20 mouse cellular contexts compared by ENCODE assay signal in genomic region chr10:116853159-116853845, GRCm38 (mm10). TPM values are rescaled to one million over a fixed set of nuclear protein-coding genes. Genes with fewer than 3 reads are reported as not detected.
DNase-seq lines count a peak whose midpoint lies in the region; ATAC-seq and TF ChIP-seq lines count a peak whose summit lies in the region.
"Had no signal": no experiment of that assay in that cellular context is flagged by ENCODE, and none has a peak within 500 bp of the region (broad histone marks: within the 10 kb centered on the region; RNA-seq: fewer than 3 reads in every experiment).

No protein-coding gene starts in this region.

- no peak overlapping the region for H3K27ac ChIP-seq in forebrain, postnatal 0 days (ENCODE audit: low read depth, low read length)
- H3K27ac ChIP-seq in forebrain, embryonic 14.5 days (ENCODE audit: low read depth, low read length), result no peak overlapping the region
- H3K27ac ChIP-seq in hindbrain, postnatal 0 days, result 0 out of 2 replicates have a peak overlapping the region, but pooled peaks have one; percentile 32
- no peak overlapping the region for H3K27ac ChIP-seq in hindbrain, embryonic 10.5 days
- no peak overlapping the region for H3K27ac ChIP-seq in neural tube, embryonic 14.5 days (ENCODE audit: low read depth, low read length)
- H3K27ac ChIP-seq: embryonic facial prominence, embryonic 12.5 days; forebrain, embryonic 13.5 days; heart, adult 2 months; heart, embryonic 15.5 days; hindbrain, embryonic 14.5 days had no signal

- no peaks in the 10 kb centered on the region for H3K9me3 ChIP-seq in forebrain, postnatal 0 days (ENCODE audit: low read length)
- no peaks in the 10 kb centered on the region for H3K9me3 ChIP-seq in forebrain, embryonic 14.5 days (replicated peaks; ENCODE audit: control insufficient read depth, low read length)
- H3K9me3 ChIP-seq in hindbrain, postnatal 0 days (ENCODE audit: low read length), result no peaks in the 10 kb centered on the region
- no peaks in the 10 kb centered on the region for H3K9me3 ChIP-seq in hindbrain, embryonic 10.5 days
- H3K9me3 ChIP-seq in neural tube, embryonic 14.5 days (ENCODE audit: control insufficient read depth, low read length), result no peaks in the 10 kb centered on the region
- H3K9me3 ChIP-seq: embryonic facial prominence, embryonic 12.5 days; forebrain, embryonic 13.5 days; G1E; heart, embryonic 15.5 days had no signal

- H3K4me3 ChIP-seq in forebrain, postnatal 0 days (ENCODE audit: low read depth, low read length), result no peak overlapping the region
- H3K4me3 ChIP-seq in forebrain, embryonic 14.5 days (ENCODE audit: low read depth, low read length), result no peak overlapping the region
- no peak overlapping the region for H3K4me3 ChIP-seq in hindbrain, postnatal 0 days (ENCODE audit: low read length)
- H3K4me3 ChIP-seq in hindbrain, embryonic 10.5 days, result no peak overlapping the region
- H3K4me3 ChIP-seq in neural tube, embryonic 14.5 days (ENCODE audit: low read depth, low read length), result no peak overlapping the region
- H3K4me3 ChIP-seq: embryonic facial prominence, embryonic 12.5 days; forebrain, embryonic 13.5 days; heart, adult 2 months; heart, embryonic 15.5 days had no signal

- no peak for DNase-seq in forebrain, postnatal 0 days
- DNase-seq in forebrain, embryonic 14.5 days (ENCODE audit: low spot score), result no peak
- DNase-seq in hindbrain, postnatal 0 days (ENCODE audit: low spot score), result peak; percentile 66
- no peak for DNase-seq in hindbrain, embryonic 10.5 days (ENCODE audit: low spot score)
- no peak for DNase-seq in neural tube, embryonic 10.5 days (ENCODE audit: extremely low spot score, low spot score)
- no peak for DNase-seq in kidney, postnatal 25 days
- DNase-seq: adrenal gland, postnatal 10 days; cerebellum, adult 11-12 months; cerebellum, adult 9-10 months; cerebellum, postnatal 25 days; heart, adult 2 months had no signal

- no peak for TF ChIP-seq CTCF in forebrain, postnatal 0 days (IDR thresholded peaks at IDR 0.05; ENCODE audit: low read depth)
- no peak for TF ChIP-seq CTCF in hindbrain, postnatal 0 days (IDR thresholded peaks at IDR 0.05; ENCODE audit: low read depth)

- H3K36me3 ChIP-seq in forebrain, postnatal 0 days (ENCODE audit: insufficient read depth), result no peaks in the 10 kb centered on the region
- no peaks in the 10 kb centered on the region for H3K36me3 ChIP-seq in forebrain, embryonic 14.5 days (ENCODE audit: control insufficient read depth, insufficient read depth, low read length)
- H3K36me3 ChIP-seq in hindbrain, postnatal 0 days (ENCODE audit: insufficient read depth, low read length), result no peaks in the 10 kb centered on the region
- no peaks in the 10 kb centered on the region for H3K36me3 ChIP-seq in hindbrain, embryonic 10.5 days
- H3K36me3 ChIP-seq in neural tube, embryonic 14.5 days (ENCODE audit: control insufficient read depth, insufficient read depth, low read length), result no peaks in the 10 kb centered on the region
- H3K36me3 ChIP-seq: embryonic facial prominence, embryonic 12.5 days; G1E; heart, embryonic 15.5 days had no signal

- no peaks in the 10 kb centered on the region for H3K27me3 ChIP-seq in forebrain, postnatal 0 days (ENCODE audit: insufficient read depth, low read length)
- no peaks in the 10 kb centered on the region for H3K27me3 ChIP-seq in forebrain, embryonic 14.5 days (replicated peaks; ENCODE audit: control insufficient read depth, insufficient read depth, low read length)
- H3K27me3 ChIP-seq in hindbrain, postnatal 0 days (ENCODE audit: insufficient read depth, low read length), result no peaks in the 10 kb centered on the region
- H3K27me3 ChIP-seq in hindbrain, embryonic 10.5 days (ENCODE audit: insufficient read depth, poor library complexity, severe bottlenecking), result no peaks in the 10 kb centered on the region
- H3K27me3 ChIP-seq in neural tube, embryonic 14.5 days (ENCODE audit: control insufficient read depth, insufficient read depth, low read length), result no peaks in the 10 kb centered on the region
- H3K27me3 ChIP-seq: embryonic facial prominence, embryonic 12.5 days; forebrain, embryonic 13.5 days; heart, embryonic 15.5 days had no signal

- WGBS in forebrain, postnatal 0 days, result 66% methylated on average over 11 of the region's 11 CpGs
- WGBS in forebrain, embryonic 14.5 days, result 77% methylated on average over 11 of the region's 11 CpGs
- WGBS in hindbrain, postnatal 0 days, result 58% methylated on average over 11 of the region's 11 CpGs
- WGBS in hindbrain, embryonic 10.5 days, result 85% methylated on average over 11 of the region's 11 CpGs
- 70% methylated on average over 11 of the region's 11 CpGs for WGBS in neural tube, embryonic 14.5 days

- peak; percentile 41; the same call in 1 of the 2 replicates for ATAC-seq in forebrain, postnatal 0 days
- no peak for ATAC-seq in forebrain, embryonic 14.5 days
- peak; percentile 90 for ATAC-seq in hindbrain, postnatal 0 days
- ATAC-seq in neural tube, embryonic 14.5 days (ENCODE audit: low read depth), result peak; percentile 68; the same call in 1 of the 2 replicates
- ATAC-seq: forebrain, embryonic 13.5 days; inflammation-experienced regulatory T-cells, adult 6 months; intestine, postnatal 0 days had no signal

- 0 out of 2 replicates have a peak, but pooled peaks cover 7% of the 10 kb centered on the region for H3K4me1 ChIP-seq in forebrain, postnatal 0 days (ENCODE audit: insufficient read depth)
- H3K4me1 ChIP-seq in forebrain, embryonic 14.5 days (ENCODE audit: control insufficient read depth, insufficient read depth, low read length), result no peaks in the 10 kb centered on the region
- 0 out of 2 replicates have a peak, but pooled peaks cover 4% of the 10 kb centered on the region for H3K4me1 ChIP-seq in hindbrain, postnatal 0 days (ENCODE audit: insufficient read depth, low read length)
- H3K4me1 ChIP-seq in hindbrain, embryonic 10.5 days (replicated peaks), result peaks cover 17% of the 10 kb centered on the region; the same call in 1 of the 2 replicates
- no peaks in the 10 kb centered on the region for H3K4me1 ChIP-seq in neural tube, embryonic 14.5 days (ENCODE audit: control insufficient read depth, insufficient read depth, low read length)
- H3K4me1 ChIP-seq: heart, embryonic 15.5 days had no signal

- no peak overlapping the region for H3K4me2 ChIP-seq in forebrain, postnatal 0 days (ENCODE audit: low read depth)
- H3K4me2 ChIP-seq in forebrain, embryonic 14.5 days (ENCODE audit: low read length), result no peak overlapping the region
- no peak overlapping the region for H3K4me2 ChIP-seq in hindbrain, postnatal 0 days (ENCODE audit: low read depth, low read length)
- no peak overlapping the region for H3K4me2 ChIP-seq in neural tube, embryonic 14.5 days (ENCODE audit: low read depth, low read length)
- H3K4me2 ChIP-seq: embryonic facial prominence, embryonic 12.5 days; forebrain, embryonic 13.5 days; heart, embryonic 11.5 days; heart, embryonic 15.5 days; hindbrain, embryonic 14.5 days had no signal

- H3K9ac ChIP-seq in forebrain, postnatal 0 days, result no peak overlapping the region
- no peak overlapping the region for H3K9ac ChIP-seq in forebrain, embryonic 14.5 days (ENCODE audit: low read length)
- H3K9ac ChIP-seq in hindbrain, postnatal 0 days (replicated peaks; ENCODE audit: low read length), result no peak overlapping the region
- no peak overlapping the region for H3K9ac ChIP-seq in neural tube, embryonic 14.5 days (replicated peaks; ENCODE audit: low read depth, low read length)
- H3K9ac ChIP-seq: embryonic facial prominence, embryonic 12.5 days; forebrain, embryonic 13.5 days; heart, embryonic 15.5 days; hindbrain, embryonic 14.5 days had no signal

RNA-seq across cellular contexts. Expression of gene Myrfl, which starts 43.4 kb away (rescaled TPM):
- 0.08 TPM in 1 of 2 replicates, not detected in the other for total RNA-seq in forebrain, postnatal 0 days (2014; rRNA removed)
- polyA plus RNA-seq in forebrain, postnatal 0 days (2015; fragmentation: Nextera tagmentation; extraction: Ambion mirVana), result not detected in 2 replicates
- 0.06 and 0.11 TPM in 2 replicates for polyA plus RNA-seq in forebrain, embryonic 14.5 days (2014; fragmentation: Nextera tagmentation; extraction: Ambion mirVana)
- not detected in 2 replicates for total RNA-seq in hindbrain, postnatal 0 days (2014; rRNA removed)
- polyA plus RNA-seq in hindbrain, postnatal 0 days (2015; fragmentation: Nextera tagmentation; extraction: Ambion mirVana), result 0.04 and 0.08 TPM in 2 replicates
- polyA plus RNA-seq in hindbrain, embryonic 10.5 days (2016; fragmentation: Nextera tagmentation; extraction: Ambion mirVana), result 0.11 and 0.18 TPM in 2 replicates
- polyA plus RNA-seq in neural tube, embryonic 14.5 days (2014; fragmentation: Nextera tagmentation; extraction: Ambion mirVana), result 0.15 and 0.20 TPM in 2 replicates
- polyA plus RNA-seq: G1E; hindbrain, embryonic 14.5 days; inflammation-experienced regulatory T-cells, adult 6 months had no signal
